Mouse (Mus musculus) kidney, adult 2 months (tissue): Measurements from ENCODE around the gene Zfp652.

Source experiments
- CTCF ChIP-seq: fragments of 200-500 bp; conservative IDR thresholded peaks from 2 replicates; pipeline ENCODE4 v1.5.1; 2011; ENCODE audit warnings: low read depth, mild to moderate bottlenecking, control low read depth, low read length, moderate library complexity, mixed read lengths; ENCODE audit not compliant: insufficient read depth, insufficient read length
- POLR2A ChIP-seq: fragments of 200-500 bp; IDR thresholded peaks from one replicate; pipeline ENCODE4 v1.6.1; 2011; ENCODE audit warnings: low read depth, low read length, control low read depth

DNA sequence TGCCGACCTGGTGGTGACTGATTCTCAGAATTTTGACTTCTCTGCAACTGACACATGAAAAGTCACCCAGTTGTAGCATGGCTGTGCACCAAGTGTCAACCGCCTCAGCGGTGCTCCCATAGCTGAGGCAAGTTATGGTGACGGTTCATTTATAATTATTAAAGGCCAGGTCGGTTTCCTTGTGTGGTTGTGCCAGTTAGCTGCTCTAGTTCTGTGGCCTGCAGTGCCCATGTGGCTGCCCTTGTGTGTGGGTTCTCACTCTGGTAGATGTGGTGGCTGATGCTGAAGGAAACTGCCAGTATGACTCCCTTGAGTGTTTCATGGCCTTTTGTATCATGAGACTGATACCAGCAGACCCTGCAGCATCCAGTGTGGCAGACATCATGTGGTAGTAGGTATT, 35.9 kb downstream of the Zfp652 start:
- TF ChIP-seq CTCF (no peak), POLR2A (no peak)
